Mouse (Mus musculus) adrenal gland, adult 18-20 months (tissue): ENCODE results near the gene Fblim1. TPM values are rescaled to one million over a fixed set of nuclear protein-coding genes. Genes with fewer than 3 reads are reported as not detected.

Experiments
- DNase-seq, 2 experiments: peaks; one replicate each; pipeline ENCODE4 v3.0.0; 2021 to 2022; ENCODE audit warnings: low spot score in 2 of 2
- total RNA-seq, 2 experiments: library from RNA; stranded (reverse); gene quantifications; 1 replicate in 1 of 2; 2 replicates in 1 of 2; pipeline ENCODE4 v1.2.3; 2021

Fblim1 gene
- total RNA-seq, 2 experiments from 2014 or later: 6.8 to 13.0 TPM

GRCm38 (mm10) chr4:141543593-141543992, 62.3 kb downstream of the Fblim1 start:
- no peak for DNase-seq

- DNase-seq: no peak
Measured at GRCm38 (mm10) chr4:141541851-141542250, 64.0 kb downstream of the Fblim1 start.

GRCm38 (mm10) chr4:141540844-141541243, 65.1 kb downstream of the Fblim1 start:
- DNase-seq: no peak

GRCm38 (mm10) chr4:141539213-141539767, 66.6 kb downstream of the Fblim1 start:
- no peak for DNase-seq

- DNase-seq: peak; percentile 92 to 96
Measured at GRCm38 (mm10) chr4:141538408-141539212, 67.3 kb downstream of the Fblim1 start, which contains the start of gene Spen. TSS of gene Spen (minus strand) at chr4:141538597.

- DNase-seq: peak; percentile 53 to 62
Measured at GRCm38 (mm10) chr4:141537706-141538407, 68.0 kb downstream of the Fblim1 start.

GRCm38 (mm10) chr4:141537226-141537610, 68.7 kb downstream of the Fblim1 start:
- DNase-seq: no peak

GRCm38 (mm10) chr4:141536291-141537225, 69.3 kb downstream of the Fblim1 start:
- peak; percentile 57 to 60 for DNase-seq

GRCm38 (mm10) chr4:141534947-141535680, 70.8 kb downstream of the Fblim1 start:
- DNase-seq: peak in 1 of 2 experiments; percentile 32

- DNase-seq: no peak
Measured at GRCm38 (mm10) chr4:141530979-141531378, 74.9 kb downstream of the Fblim1 start.

GRCm38 (mm10) chr4:141528938-141529337, 77.0 kb downstream of the Fblim1 start:
- DNase-seq: no peak

- DNase-seq: no peak
Measured at GRCm38 (mm10) chr4:141526936-141527650, 78.8 kb downstream of the Fblim1 start.

Other genes starting within 250 kb of the Fblim1 start
- 1 to 10 TPM; 1.3 to 2.4 TPM for gene Fam131c, start 237.9 kb downstream of the Fblim1 start, total RNA-seq
- not detected for gene Clcnka, start 207.4 kb downstream of the Fblim1 start, total RNA-seq
- gene Clcnkb, start 190.1 kb downstream of the Fblim1 start, total RNA-seq: not detected
- under 1 TPM; 0.20 to 0.86 TPM for gene Hspb7, start 185.3 kb downstream of the Fblim1 start, total RNA-seq
- under 1 TPM in 1 of 2 experiments, not detected in 1; 0.35 TPM for gene Srarp, start 170.0 kb downstream of the Fblim1 start, total RNA-seq
- gene Zbtb17, start 161.4 kb downstream of the Fblim1 start, total RNA-seq: 10 to 100 TPM; 18.6 to 20.5 TPM
- gene Spen, start 67.5 kb downstream of the Fblim1 start, total RNA-seq: 10 to 100 TPM; 49.4 to 53.7 TPM
- 1 to 10 TPM; 1.1 to 2.8 TPM for gene Tmem82, start 12.5 kb upstream of the Fblim1 start, total RNA-seq
- 10 to 100 TPM in 1 of 2 experiments, 1 to 10 TPM in 1; 3.5 to 10.3 TPM for gene Slc25a34, start 17.7 kb upstream of the Fblim1 start, total RNA-seq
- gene Plekhm2, start 58.8 kb upstream of the Fblim1 start, total RNA-seq: 10 to 100 TPM; 62.9 to 70.8 TPM
- gene Rsc1a1, start 79.5 kb upstream of the Fblim1 start, total RNA-seq: not detected
- 10 to 100 TPM; 52.1 to 71.7 TPM for gene Ddi2, start 117.3 kb upstream of the Fblim1 start, total RNA-seq
- 10 to 100 TPM; 10.4 to 42.7 TPM for gene Agmat, start 140.6 kb upstream of the Fblim1 start, total RNA-seq
- 10 to 100 TPM; 18.5 to 25.8 TPM for gene Dnajc16, start 184.8 kb upstream of the Fblim1 start, total RNA-seq
- 10 to 100 TPM; 13.1 to 16.1 TPM for gene Casp9, start 187.5 kb upstream of the Fblim1 start, total RNA-seq
- gene Cela2a, start 220.1 kb upstream of the Fblim1 start, total RNA-seq: not detected
- not detected for gene Ctrc, start 240.3 kb upstream of the Fblim1 start, total RNA-seq